Mouse (Mus musculus): ENCODE data around the gene Cds2.
"Not testable (repeated sequence)": the region's sequence is repeated elsewhere in the genome, so short reads cannot be mapped to it uniquely, and the experiment has no call there.

Gene Cds2

DNA sequence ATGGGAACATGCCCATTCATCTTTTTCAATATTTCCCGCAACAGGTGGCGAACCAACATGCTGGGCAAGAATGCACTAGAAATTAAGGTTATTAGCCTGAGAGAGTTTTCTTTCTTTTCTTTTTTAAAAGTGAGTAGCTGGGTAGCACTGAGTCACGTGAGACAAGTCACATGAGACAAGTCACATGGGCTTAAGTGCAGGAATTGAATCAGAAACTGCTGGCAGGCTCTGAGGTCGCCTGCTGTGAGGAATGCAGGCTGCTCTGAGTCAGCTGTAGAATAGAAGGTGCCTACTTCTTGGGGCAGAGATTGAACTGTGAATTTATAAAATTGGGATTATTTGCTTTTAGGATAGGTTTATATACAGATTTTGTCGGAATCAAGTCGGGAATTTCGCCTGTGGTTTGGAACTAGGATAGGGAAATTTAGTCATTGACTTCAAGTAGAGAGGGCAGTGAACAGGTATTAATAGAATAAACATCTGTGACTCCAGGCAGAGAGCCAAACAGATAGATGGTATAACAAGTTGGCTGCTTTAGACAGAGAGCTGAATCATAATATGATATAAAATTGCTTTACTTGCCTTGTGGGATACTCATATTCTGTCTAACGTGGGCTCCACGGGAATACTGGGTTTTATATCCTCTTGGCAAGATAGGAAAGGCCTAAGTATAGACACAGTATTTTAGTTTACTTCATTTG, 23.6 kb downstream of the Cds2 start:
- ATAC-seq (ENCODE audit: insufficient number of reproducible peaks, low FRiP score, low TSS enrichment), result no peak

DNA sequence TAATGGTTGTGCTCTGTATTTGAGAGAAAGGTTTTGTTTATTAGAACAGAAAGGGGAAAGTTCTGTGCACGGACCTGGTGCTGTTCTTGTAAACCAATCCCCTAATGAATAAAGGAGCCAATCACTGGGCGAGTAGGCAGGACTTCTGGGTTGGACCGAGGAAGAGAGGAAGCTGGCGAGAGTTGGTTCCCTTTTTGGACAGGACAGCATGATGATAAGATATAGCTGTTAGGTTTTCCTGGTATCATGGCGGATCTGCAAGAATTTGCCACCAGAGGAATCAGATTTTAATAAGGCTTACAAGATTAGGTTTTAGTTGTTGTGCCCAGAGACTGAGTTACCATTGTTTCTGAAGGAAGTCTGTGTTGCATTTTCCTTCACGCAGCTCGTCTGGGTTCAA, 26.3 kb downstream of the Cds2 start:
- not testable (repeated sequence) for ATAC-seq (ENCODE audit: insufficient number of reproducible peaks, low FRiP score, low TSS enrichment)

DNA sequence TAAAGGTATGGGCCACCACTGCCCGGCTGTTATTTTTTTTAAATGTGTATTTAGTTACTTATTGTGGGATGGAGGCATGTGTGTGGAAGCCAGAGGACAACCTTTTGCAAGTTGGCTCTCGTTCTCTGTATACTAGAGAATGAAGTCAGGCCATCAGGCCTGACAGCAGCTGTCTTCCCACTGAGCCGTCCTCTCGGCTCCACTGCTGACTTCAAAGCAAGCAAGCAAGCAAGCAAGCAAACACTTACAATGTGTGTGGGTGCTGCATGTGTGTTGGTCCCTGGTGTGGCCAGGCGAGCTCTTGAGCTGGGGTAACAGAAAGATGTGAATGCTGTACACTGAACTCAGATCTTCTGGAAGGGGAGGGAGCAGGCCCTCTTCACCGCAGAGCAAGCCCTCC, 27.9 kb downstream of the Cds2 start:
- no peak for ATAC-seq (ENCODE audit: insufficient number of reproducible peaks, low FRiP score, low TSS enrichment)

DNA sequence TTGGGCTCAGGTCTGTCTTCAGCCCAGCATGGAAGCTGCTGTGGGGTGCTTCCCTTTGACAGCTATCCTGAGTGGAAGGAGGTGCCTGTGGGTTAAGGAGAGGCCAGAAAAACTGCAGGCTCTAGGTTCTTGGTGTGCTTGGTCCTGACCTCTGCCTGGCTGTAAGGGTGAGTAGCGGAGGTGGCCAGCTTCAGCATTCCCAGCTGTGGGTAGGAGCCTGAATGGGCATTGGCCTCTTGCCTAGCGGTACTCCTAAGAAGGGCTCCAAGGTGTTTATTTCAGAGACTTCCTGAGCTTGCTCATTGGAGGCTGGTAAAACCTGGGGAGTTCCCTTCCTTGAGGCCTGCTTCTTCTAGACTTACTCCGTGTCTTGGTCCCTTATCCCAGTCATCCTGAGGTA, 28.3 kb downstream of the Cds2 start:
- ATAC-seq (ENCODE audit: insufficient number of reproducible peaks, low FRiP score, low TSS enrichment), result no peak

DNA sequence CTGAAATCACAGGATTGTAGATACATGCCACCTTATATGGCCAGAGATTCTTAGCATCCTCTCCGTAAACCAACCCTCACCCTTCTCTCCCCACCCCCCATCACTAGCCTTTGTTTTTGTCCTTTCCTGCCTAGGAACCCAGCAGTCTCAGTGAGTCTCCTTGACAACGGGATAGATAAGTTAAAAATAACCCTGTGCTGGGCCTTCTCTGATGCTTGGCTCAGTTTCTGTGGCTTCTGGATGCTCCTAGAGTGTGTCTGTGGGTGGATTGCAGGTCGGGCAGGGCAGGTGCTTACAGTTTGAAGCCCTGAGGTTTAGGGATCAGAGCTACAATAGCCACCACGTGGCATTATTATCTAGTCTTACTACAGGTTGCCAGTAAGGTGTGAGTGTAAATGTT, 29.1 kb downstream of the Cds2 start:
- peak; percentile 90 for ATAC-seq (ENCODE audit: insufficient number of reproducible peaks, low FRiP score, low TSS enrichment)

DNA sequence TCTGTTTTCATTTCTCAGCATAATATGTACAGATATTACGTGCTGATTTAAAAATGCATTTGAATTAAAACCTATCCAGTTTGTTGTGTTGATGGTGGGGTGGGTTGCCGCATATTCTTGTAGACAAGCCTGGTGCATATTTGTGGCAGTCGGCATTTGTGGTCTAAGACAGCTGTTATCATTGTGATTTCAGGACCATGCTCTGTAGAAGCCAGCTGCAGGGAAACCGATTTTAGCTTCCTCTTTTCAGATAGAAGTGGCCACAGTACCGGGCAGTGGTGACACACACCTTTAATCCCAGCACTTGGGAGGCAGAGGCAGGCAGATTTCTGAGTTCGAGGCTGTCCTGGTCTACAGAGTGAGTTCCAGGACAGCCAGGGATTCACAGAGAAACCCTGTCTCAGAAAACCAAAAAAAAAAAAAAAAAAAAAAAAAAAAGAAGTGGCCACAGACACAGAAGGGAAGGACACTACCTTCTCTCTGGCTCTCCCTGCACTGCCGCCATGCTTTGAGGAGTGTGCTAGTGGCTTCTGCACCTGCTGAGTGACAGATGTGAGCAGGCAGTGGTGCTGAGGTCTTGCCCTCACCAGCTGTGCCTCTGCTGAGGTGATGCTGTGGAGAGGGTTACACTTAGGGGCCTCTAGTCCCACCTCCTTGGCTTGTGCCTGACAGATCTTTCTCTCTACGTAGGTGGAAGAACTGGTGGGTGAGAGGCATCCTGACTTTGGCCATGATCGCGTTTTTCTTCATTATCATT, 30.9 kb downstream of the Cds2 start:
- ATAC-seq (ENCODE audit: insufficient number of reproducible peaks, low FRiP score, low TSS enrichment), result no peak

DNA sequence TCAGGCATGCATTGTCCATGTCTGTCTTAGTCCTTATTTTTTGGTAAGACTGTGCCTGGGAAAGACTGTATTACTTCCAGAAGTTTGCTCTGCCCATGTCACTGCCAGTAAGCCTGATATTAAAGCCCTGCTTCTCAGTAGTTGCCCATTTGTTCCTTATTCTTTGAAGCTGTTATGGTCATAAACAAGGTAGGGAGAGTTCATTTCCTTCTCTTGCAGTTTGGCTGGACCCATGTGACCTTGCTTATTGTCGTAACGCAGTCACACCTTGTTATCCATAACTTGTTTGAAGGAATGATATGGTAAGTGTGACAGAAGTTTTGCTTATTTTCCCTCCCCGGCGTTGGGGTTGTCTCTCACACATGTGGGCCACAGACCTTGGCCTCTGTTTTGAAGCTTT, 35.3 kb downstream of the Cds2 start:
- no peak for ATAC-seq (ENCODE audit: insufficient number of reproducible peaks, low FRiP score, low TSS enrichment)

DNA sequence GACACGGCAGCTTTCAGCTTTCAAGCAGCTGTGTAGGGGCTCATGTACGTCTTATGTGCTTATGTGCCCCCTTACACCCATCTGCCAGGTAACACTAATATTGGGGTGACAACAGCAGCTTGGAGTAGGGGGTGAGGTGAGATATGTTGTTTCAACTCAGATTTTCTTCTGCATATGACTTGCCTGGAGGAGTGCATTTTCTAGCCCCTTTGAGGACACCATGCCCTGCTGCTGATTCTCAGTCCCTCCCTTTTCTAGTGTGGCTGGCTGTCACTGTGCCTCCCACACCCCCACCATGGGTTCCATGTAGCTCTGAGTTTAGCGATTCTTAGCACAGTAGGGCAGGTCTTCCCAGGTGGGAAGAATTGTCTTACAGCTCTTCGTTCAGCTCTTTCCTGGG, 38.5 kb downstream of the Cds2 start:
- no peak for ATAC-seq (ENCODE audit: insufficient number of reproducible peaks, low FRiP score, low TSS enrichment)

DNA sequence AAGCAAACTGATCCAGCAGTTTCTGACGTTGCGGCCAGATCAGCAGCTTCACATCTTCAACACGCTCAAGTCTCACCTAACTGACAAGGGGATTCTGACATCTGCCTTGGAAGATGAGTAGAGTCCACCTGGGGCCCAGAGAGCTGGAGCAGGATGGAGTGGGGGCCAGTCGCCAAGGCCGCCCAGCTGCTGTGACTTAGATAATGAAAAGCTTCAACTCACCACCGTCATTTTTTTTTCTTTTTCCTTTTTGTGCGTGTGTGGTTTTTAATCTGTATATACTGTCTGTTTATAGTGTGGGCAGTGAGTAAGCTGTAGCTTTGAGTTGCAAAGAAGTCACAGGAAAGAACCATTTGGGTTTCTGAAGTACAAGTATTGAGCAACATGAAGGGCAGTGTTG, 42.2 kb downstream of the Cds2 start:
- no peak for ATAC-seq (ENCODE audit: insufficient number of reproducible peaks, low FRiP score, low TSS enrichment)

DNA sequence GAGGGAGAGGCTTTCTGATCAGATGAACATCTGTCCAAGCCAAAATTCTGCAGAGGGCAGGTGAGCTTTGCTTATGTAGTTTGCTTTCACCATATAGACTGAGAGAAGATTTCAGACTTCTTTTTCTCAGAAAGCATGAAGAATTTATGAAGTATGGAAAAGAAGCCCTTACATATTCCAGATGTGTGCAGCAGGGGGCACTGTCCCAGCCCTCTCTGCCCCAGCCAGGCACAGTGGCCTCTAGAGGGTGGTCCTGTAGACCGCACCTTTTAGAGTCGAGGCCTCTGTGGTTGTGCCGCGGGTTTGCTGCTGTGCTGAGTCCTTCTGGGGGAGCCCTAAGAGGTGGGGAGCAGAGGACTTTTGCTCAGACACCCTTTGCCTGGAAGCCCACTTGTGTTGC, 43.0 kb downstream of the Cds2 start:
- ATAC-seq (ENCODE audit: insufficient number of reproducible peaks, low FRiP score, low TSS enrichment), result no peak

DNA sequence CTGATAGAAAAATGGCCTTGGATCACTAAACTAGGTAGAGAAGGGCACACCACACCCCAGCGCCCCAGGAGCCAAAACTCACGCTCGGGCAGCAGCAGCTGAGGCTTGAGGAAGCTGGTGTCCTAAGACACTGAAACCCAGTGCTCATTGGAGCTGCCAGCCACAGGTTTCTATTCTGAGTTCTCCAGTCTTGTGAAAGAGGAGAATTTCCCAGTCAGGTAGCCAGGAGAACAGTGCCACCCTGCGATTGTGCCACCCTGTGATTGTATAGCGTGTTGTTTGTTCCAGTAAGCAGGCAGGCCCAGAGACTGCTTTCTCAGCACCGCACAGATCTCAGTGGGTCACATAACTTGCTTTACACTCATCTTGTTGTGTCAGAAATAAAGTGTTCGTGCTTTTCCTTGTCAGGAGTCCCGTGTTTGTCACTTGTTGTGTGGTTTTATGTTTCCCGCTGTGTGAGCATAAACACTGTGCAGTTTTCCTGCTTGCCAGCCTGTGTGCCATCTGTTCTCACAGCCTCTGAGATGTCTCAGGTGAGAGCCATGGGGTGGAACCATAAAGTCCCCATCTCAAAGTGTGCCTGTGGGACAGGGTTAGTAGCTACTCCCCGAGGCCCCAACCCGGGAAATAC, 44.4 kb downstream of the Cds2 start:
- peak; percentile 74 for ATAC-seq (ENCODE audit: insufficient number of reproducible peaks, low FRiP score, low TSS enrichment)

DNA sequence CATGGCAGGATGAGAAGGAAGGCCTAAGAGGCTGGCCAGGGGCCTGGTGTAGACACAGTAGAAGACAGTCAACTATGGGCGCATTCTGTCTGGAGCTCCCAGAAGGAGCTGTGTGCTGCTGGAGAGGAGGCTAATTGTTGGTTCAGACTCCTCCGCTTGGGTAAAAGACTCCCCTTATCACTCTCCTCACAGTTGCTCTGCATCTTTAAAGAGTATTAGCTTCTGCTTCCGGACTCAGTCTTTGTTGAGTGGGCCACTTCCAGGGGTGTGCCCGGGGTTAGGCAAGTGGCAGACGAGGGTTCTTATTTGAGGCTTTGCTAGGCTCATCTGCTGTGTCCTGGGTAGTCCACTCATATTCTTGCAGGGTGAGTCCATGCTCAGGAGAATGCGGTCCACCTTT, 45.9 kb downstream of the Cds2 start:
- ATAC-seq (ENCODE audit: insufficient number of reproducible peaks, low FRiP score, low TSS enrichment), result no peak

DNA sequence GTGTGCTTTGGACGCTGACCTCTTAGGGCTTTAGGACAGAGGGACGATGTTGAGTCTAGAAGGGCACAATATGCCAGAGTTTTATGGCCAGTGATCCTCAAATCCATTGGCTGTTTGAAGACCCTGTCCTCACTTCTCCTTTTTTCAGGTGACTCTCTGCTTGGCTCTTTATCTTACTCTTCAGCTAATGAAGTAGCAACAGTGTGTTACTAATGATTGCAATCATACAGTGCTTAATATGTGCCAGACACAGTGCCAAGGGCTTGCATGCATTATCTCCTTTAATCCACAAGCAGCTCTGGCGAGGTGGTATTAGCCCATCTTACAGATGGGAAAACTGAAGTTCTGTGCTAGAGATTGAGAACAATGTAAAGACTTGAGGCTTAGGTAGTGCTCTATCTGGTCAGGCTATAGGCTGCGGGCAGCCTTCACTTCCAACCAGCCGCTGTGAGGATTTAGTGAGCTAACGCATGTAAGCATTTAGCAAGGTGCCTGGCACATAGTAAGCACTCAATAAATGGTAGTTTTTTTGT, 46.5 kb downstream of the Cds2 start:
- no peak for ATAC-seq (ENCODE audit: insufficient number of reproducible peaks, low FRiP score, low TSS enrichment)

DNA sequence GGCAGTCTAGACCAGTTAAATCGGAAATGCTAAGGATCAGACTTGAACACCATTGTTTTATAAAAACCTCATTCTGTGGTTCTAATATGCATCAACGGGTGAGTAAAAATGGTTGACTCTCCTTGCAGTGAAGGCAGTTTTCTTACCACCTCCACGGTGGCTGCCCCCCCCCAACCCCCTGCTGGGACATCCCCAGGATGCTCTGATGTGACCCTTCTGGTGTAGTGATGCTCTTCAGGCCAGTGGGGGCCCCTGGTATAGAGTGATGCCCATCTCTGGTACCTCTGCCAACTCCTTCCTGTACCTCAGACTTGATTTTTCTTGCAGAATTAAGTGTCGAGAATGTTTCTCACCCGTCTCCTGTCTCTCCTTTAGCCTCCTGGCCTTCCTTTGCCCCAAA, 49.7 kb downstream of the Cds2 start:
- no peak for ATAC-seq (ENCODE audit: insufficient number of reproducible peaks, low FRiP score, low TSS enrichment)

DNA sequence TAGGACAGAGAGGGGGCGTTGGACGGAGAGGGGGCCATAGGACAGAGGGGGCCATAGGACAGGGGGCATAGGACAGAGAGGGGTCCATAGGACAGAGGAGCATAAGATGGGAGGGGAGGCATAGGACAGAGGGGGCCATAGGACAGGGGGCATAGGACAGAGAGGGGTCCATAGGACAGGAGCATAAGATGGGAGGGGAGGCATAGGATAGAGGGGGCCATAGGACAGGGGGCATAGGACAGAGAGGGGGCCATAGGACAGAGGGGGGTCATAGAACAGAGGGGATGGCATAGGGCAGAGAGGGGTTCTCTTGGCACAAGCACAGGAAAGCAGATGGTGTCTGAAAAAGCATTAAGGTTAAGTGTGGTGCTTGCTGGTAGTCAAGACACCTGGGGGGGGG, 50.6 kb downstream of the Cds2 start:
- no peak for ATAC-seq (ENCODE audit: insufficient number of reproducible peaks, low FRiP score, low TSS enrichment)

DNA sequence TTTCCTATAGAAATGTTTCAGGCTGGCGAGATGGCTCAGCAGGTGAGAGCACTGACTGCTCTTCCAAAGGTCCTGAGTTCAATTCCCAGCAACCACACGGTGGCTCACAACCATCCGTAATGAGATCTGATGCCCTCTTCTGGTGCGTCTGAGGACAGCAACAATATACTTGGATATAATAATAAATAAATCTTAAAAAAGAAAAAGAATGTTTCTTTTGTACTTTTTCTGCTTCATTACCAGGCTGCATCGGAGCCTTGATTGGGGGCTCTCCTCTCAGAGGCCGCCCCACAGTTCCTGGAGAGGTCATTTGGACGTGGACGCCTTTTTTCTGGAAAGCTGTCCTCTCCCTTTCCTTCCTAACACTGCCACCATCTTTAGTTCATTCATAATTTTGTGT, 51.1 kb downstream of the Cds2 start:
- not testable (repeated sequence) for ATAC-seq (ENCODE audit: insufficient number of reproducible peaks, low FRiP score, low TSS enrichment)

DNA sequence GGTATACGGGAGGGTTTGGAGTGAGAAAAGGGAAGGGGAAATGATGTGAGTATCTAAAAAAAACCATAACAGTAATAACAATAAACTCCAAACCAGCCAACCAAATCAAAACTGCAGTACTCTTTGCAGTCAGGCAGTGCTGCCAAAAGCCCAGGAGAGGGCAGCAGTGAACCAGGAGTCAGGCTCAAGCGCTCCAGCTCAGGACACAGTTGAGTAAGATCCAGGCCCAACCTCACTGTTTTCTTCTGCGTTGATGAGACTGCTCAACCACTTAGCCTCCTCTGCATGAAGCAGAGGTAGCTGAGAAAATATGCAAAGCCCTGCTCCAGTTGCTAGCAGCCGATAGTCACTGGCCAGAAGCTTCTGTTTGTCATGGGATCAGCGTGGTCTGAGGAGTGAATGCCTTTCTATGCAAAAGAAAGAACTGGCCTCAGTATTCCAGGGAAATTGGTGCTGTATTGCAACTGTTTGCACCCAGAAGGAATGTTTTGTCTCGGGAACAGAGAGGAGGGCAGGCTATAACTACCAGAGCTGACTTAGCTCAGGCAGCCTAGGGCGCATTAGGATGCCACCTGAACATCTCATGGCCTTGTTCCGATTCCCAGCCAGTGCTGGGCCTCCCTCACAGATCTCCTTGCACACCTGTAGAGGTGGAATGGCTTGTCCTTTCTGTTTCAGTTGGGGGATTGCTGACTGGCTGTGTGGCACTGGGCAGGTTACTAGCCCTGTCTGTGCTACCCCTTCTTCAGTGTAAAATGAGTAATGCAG, 53.3 kb downstream of the Cds2 start:
- peak; percentile 88 for ATAC-seq (ENCODE audit: insufficient number of reproducible peaks, low FRiP score, low TSS enrichment)

DNA sequence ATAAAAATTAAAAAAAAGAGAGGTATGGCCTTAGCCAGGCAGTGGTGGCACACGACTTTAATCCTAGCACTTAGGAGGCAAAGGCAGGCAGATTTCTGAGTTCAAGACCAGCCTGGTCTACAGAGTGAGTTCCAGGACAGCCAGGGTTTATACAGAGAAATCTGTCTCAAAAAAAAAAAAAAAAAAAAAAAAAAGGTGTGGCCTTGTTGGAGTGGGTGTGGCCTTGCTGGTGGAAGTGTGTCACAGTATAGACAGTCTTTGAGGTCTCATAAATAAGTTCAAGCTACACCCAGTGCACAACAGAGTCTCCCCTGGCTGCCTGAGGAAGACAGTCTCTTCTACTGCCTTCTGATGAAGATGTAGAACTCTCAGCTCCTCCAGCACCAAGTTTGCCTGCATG, 54.2 kb downstream of the Cds2 start:
- no peak for ATAC-seq (ENCODE audit: insufficient number of reproducible peaks, low FRiP score, low TSS enrichment)

DNA sequence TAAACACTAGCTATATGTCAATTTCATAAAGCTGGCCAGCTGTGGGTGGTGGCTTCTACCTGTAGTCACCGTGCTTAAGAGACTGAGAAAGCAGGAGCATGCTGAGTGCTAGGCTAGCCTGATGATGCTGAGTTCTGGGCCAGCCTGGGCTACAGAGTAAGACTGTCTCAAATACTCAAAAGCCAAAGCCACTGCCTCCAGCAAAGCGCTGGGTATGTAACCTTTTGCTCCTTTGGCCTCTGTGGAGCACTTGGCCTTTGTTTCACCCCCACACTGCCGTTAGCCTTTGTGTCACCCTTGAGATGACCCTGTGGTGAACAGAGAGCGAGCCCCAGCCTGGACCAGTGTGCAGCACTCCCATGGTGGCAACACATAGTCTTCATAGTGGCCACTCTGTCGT, 57.6 kb downstream of the Cds2 start:
- ATAC-seq (ENCODE audit: insufficient number of reproducible peaks, low FRiP score, low TSS enrichment), result no peak

DNA sequence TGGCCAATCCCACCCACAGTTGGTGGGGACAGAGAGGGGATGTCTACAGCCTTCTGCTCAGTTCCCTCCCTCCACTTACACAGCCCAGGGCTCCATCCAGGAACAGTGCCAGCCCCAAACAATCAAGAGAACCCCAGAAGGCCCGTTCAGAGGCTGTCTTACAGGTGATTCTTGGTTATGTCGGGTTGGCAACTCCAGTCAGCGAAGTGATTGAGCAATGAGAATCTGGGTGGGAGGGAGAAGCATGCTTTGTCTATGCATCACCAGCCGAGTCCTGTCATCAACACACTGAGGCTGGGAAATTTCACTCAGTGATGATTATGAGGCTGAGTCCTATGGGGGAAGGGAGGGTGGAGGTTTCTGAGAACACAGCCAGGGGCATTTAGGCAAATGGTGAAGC, 60.6 kb downstream of the Cds2 start:
- no peak for ATAC-seq (ENCODE audit: insufficient number of reproducible peaks, low FRiP score, low TSS enrichment)

DNA sequence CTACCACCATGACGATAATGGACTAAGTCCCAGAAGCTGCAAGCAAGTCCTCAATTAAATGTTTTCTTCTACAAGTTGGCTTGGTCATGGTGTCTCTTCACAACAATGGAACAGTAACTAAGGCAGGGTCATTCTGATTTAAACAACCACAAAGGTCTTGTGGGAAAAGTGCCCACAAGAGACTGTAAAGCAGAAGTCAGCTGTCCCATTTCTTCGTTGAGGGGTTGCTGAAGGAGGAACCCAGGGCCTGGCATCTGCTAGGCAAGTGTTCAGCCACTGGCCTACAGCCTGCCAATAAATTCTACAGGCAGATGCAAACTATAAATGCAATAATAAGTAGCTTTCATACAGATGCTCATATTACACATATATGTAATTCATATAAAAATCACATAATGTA, 74.3 kb downstream of the Cds2 start:
- no peak for ATAC-seq (ENCODE audit: insufficient number of reproducible peaks, low FRiP score, low TSS enrichment)
